Mouse (Mus musculus): Measurements from ENCODE around the gene Fut1.

DNA sequence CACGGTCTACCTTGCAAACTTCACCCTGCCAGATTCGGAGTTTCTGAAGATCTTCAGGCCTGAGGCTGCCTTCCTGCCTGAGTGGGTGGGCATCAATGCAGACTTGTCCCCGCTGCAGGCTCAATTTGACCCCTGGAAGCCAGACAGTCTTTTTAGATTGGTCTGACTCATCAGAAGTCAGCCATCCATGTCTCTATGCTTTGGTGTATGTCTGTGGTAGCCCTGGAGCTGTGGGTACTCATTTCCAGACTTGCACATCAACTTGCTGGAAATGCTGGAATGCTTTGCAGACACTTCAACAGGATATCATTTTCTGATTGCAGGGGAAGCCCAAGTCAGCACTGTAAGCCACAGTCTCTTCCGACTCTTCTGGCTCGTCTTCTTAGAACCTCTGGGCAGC is 2.5 kb downstream of the Fut1 start:
- TF ChIP-seq CTCF (IDR thresholded peaks at IDR 0.05; ENCODE audit: borderline replicate concordance, control insufficient read depth, extremely low read depth, insufficient read depth, low read length, poor library complexity) (no peak), POLR2A (IDR thresholded peaks at IDR 0.05; ENCODE audit: control insufficient read depth, extremely low read depth, insufficient read depth, low read length, poor library complexity) (no peak)
